Mouse (Mus musculus): ENCODE data around the gene Obsl1.

GRCm38 (mm10) chr1:75443247-75444024 is 62.8 kb downstream of the Obsl1 start:
- TF ChIP-seq CTCF (IDR thresholded peaks at IDR 0.05; ENCODE audit: borderline replicate concordance, control insufficient read depth, extremely low read depth, insufficient read depth, low read length, poor library complexity) (no peak), POLR2A (IDR thresholded peaks at IDR 0.05; ENCODE audit: control insufficient read depth, extremely low read depth, insufficient read depth, low read length, poor library complexity) (no peak)

Data from thymus, adult 2 months (tissue).